Mouse (Mus musculus): ENCODE data around the gene Cldn6.

DNA sequence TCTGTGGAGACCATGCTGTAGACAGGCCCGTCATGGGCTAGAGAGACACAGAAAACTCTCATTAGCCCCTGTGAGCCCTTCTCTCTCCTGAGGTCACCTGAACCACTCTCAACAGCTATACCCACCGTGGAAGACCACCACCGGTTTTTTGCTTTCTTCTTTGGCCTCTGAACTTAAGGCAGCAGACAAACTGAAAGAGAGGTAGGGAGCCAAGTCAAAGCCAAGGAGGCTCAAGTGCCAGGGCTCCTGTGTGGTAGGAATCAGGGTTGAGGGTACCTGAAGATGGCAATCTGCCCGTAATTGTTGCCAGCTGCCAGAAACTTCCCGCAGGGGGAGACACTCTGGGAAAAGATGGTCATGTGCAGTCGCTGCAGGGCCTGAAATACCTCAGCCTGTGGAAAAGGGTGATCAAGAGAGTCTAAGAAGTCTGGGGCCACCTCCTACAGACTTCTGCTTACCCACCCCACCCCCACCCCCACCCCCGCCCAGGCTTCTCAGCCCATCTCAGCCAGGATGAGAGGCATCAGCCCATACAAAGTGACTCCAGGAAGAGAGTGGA is 8.5 kb upstream of the Cldn6 start:
- no peak for TF ChIP-seq POLR2A (IDR thresholded peaks at IDR 0.05; ENCODE audit: low read depth, low read length)
- no peak for TF ChIP-seq CTCF (IDR thresholded peaks at IDR 0.05; ENCODE audit: borderline replicate concordance, insufficient read depth, low read length)

Measured in embryonic fibroblast, embryonic 13.5 days (primary cell).